Mouse (Mus musculus) c-Kit-positive CD71-positive TER-119-positive erythroid progenitor cells, embryonic 14.5 days (primary cell): ENCODE measurements around the gene Gm11172.

Source experiments
- DNase-seq: peaks from one replicate; pipeline ENCODE4 v3.0.0-alpha.2; 2013; ENCODE audit warnings: low spot score

Gene Gm11172

DNA sequence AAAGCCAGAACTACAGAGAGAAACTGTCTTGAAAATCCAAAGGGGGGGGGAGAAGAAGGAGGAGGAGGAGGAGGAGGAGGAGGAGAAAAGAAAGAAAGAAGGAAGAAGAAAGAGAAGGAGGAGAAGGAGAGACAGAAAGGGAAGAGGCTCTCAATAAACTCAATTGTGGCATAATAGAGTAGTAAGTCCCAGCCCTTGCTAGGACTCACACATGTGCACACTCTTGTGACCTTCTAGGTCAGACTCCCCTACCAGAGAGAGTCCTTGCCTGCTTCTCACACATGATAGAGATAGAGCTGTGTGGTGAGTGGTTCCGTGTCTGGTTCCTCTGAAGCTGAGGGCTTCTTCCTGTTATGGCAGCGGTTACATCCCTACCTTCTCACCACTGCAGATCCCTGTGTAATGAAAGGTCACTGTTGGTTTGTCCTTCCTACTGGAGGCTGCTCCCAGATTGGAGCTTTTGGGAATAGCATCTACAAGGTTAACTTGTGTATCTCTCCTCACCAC lies at the start of gene Gm11172:
Gene Gm11172 (plus strand): TSS at position 51 of the 507 bp plus-strand sequence.
- no peak for DNase-seq

DNA sequence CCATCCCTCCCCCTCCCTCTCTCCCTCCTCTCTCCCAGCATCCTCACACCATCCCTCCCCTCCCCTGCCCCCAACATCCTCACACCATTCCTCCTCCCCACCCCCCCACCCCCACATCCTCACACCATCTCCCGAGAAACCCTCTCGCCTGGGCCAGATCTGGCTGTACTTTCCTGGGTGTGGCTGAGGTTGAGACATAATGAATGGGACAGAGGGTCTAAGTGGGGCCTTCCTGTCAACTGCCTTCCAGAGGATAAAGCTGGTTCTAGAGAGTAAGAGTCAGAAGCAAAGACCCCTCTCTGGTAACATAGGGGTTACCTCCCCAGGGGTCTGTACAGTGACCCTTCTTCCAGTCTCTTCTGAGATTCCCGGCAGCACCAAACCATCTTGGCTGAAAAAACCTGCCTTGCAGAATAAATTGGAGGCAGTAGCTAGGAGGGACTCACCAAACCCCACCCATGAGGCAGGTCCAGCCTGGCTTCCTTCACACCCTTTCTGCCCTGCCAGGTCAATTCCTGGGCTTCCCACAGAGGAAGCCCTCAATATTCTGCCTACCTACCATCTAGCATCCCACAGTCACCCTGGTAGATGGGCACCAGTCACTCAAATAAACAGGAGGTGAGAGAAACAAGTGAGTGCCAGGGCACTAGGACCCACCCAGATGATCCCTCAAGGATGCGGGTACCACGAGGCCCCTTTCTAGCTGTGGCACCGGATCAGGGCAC lies 49.0 kb upstream of the Gm11172 start:
- no peak for DNase-seq

DNA sequence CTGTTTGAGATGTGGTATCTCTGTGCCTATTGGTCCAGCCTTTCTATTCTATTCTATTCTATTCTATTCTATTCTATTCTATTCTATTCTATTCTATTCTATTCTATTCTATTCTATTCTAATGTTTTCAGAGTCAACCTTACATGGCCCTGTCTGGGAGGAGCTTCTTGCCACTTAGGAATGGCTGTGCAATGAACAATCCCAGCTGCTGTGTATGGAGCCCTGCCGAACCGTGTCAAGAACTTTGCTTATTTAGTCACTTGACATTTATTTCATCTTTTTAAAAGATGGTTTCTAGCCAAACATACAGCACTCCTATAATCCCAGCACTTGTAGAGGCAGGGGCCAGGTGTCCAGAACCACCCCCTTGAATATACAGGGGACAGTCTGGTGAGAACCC lies 48.4 kb upstream of the Gm11172 start:
- no peak for DNase-seq

DNA sequence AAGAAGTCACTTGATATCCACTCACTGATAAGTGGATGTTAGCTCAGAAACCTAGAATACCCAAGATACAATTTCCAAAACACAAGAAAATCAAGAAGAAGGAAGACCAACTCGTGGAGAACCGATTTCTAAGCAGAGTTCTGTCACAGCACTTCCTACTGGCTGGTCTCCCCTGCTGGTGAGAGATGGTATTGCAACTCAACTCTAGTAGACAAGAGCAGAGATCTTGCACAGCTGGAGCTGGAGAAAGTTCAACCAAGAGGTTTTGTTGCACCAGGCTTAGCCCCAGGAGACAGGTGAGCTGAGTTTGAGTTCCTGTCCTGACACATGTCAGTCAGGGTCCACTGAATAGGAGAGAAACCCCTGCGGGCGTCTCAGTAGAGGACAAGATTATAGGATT lies 45.6 kb upstream of the Gm11172 start:
- peak; percentile 74 for DNase-seq

DNA sequence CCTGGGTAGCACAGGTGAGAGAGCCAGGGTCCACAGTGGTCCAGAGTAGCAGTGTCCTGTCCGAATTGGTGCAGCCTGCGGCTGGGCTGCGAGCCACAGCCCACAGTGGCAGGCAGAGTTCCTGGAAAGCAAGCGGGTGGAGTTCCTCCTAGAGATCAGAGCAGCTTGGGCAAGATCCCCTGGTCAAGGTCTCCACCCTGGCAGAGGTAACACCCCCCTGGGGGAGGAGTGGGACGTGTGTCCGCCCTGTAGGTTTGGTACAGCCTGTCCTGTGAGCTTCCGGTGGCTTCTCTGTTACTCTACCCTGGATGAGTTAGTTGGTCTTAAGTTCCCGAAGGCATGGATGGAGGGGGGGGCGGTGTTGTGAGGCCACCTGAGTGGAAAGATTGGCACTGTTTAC lies 43.9 kb upstream of the Gm11172 start:
- DNase-seq: no peak

- DNase-seq: no peak
Measured at GRCm38 (mm10) chr16:10769661-10770060, 43.1 kb upstream of the Gm11172 start.

- no peak for DNase-seq
Measured at GRCm38 (mm10) chr16:10770531-10771325, 42.0 kb upstream of the Gm11172 start.

DNA sequence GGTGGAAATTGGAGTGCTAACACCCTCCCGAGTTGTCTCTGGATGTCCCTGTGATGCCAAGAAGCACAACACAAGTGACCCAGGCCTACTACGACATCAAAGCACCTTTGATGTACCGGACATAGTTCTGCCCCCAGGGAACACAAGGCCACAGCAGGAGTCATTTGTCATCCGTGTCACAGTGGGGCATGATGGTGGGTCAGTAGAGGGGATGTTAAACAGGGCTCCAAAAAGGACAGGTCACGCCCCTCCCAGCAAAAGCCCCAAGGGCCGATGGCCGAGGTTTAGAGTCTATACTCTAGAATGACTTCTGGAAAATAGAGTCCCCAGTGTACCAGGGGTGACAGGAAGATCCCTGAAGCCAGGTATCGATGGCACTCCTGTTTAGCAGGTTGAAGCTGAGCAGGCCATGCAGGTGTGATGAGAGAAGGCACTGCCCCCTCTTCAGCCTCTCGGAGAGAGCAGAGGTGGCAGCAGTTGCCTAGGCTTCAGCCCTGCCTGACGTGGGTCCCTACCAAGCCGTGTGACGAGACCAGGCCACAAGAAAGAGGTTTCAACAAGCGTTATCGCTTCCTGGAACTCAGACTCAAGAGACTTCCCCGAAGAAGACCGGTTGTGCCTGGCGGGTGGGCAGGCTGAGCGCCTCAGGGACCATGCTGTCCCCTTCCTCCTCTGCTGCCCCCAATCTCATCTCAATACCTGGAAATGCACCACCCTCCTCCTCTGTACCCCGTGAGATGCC lies 40.8 kb upstream of the Gm11172 start:
- peak; percentile 45 for DNase-seq

- no peak for DNase-seq
Measured at GRCm38 (mm10) chr16:10773543-10773942, 39.2 kb upstream of the Gm11172 start.

DNA sequence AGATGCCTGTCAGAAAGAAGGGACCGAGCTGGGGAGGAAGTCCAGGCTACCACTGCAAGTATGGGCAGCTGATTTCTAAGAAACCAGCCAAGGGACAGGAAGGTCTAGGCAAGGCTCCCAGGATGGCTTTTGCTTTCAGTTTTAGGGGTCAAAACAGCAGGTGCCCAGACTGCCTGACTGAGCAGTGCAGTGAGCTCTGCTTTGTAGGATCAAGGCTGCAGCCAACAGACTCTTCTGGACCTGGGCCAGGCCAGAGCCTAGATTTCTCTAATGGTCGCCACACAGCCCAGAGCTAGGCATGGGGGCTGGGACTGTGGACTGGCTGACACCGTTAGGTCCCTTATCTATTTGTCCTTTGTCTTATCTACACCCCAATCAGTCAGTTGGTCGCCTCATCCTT lies 38.0 kb upstream of the Gm11172 start:
- no peak for DNase-seq

DNA sequence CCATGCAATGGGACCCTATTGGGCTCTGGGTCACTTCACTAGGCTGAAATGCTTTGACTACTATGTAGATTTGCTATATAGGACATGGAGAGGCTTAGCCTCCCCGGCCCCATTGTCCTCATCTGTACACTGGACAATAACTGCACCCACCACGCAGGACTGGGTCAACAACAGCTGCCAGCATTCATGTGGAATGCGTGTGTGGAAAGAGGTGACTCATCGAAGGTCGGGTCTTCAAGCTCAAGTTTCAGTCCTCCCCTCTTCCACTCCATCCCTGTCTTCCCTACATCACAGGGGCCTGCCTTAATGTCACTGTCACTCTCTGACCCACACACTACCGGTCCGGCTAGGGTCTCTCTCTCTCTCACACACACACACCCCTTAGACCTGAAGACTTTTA lies 36.4 kb upstream of the Gm11172 start:
- DNase-seq: no peak

GRCm38 (mm10) chr16:10777579-10778160 lies 35.0 kb upstream of the Gm11172 start:
- DNase-seq: no peak

GRCm38 (mm10) chr16:10780631-10781120 lies 32.0 kb upstream of the Gm11172 start:
- no peak for DNase-seq

GRCm38 (mm10) chr16:10781862-10782371 lies 30.8 kb upstream of the Gm11172 start:
- no peak for DNase-seq

DNA sequence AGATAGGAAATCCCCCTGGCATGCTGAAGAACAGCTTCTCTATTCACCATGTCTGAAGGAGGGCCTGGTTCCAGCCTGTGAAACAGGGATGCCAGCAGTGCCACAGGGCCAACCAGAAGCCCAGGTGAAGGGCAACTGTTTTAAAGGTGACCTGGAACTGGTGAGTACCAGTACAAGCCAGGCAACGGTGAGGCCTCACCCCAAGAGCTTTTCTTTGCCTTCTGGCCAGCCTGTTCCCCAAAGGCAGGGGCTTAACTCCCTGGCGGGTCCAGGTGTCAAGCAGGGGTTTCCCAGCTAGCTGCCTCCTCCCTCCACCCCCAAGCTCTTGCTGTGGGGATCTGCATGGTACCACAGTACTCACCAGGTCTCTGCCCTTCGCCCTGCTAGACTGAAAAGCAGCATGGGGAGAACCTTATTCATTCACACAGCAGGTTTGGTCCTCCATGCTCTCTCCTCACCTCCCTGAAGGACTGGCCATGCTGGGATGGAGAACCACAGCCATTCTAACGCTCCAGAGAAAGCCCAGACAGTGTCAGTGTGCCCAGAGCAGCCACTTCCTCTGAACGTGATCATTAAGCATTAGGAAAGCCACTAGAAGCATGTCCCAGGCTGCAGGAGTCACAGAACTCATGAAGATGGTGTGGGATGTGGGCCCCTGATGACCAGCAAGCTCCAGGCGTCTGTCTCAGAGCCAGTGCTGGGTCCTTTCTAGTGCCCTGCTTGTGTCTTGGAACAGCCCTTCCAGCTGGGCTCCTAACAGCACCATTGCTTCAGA lies 30.2 kb upstream of the Gm11172 start:
- no peak for DNase-seq

DNA sequence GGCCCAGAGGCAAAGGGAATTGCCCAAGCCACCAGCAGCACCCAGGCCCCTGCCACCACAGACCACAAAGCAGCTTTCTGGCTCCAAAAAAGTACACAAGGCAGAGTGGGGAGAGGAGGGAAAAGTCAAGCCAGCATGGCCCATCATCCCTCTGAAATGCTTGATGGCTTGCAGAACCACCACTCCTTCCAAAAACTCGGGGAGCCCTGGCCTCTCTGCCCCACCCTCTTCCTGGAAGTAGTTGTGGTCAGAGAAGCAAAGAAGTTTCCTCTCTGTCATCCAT lies 29.6 kb upstream of the Gm11172 start:
- no peak for DNase-seq

- DNase-seq: no peak
Measured at GRCm38 (mm10) chr16:10783451-10783850, 29.3 kb upstream of the Gm11172 start.

DNA sequence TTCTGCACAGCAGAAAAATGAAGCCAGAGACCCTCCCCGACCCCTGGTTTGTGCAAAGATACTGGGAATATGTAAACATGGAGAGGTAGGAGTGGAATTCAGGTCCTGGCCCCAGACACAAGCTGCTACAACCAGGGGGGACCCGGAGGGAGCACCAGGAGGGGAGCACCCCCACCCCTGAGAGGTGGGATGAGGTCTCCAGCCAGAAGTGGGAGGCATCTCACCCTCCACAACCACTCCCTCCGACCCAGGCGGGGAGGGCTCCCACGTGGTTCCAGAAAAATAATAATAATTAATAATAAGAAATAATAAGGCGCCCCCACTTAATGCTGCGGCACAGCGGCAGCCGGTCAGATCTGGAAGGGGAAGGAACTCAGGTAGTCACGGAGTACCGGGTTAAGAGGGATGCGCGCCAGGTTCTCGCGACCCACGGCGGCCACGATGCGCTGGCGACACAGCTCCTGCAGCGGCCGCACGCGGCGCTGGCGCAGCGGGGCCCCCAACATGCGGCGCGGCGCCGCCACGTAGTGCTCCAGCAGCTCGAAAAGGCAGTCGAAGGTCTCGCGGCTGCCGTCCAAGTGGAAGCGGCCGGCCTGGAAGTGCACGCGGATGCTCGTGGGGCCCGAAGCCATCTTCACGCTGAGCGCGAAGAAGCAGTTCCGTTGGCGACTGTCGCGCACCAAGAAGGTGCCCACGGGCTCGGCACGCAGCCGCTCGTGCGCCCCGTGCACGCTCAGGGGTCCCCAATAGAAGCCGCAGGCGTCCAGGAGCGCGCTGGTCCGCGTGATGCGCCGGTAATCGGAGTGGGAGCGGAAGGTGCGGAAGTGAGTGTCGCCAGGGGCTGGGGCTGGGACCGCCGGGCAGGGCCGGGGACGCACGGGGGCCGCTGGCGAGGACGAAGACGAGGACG lies 28.6 kb upstream of the Gm11172 start:
- DNase-seq: no peak

DNA sequence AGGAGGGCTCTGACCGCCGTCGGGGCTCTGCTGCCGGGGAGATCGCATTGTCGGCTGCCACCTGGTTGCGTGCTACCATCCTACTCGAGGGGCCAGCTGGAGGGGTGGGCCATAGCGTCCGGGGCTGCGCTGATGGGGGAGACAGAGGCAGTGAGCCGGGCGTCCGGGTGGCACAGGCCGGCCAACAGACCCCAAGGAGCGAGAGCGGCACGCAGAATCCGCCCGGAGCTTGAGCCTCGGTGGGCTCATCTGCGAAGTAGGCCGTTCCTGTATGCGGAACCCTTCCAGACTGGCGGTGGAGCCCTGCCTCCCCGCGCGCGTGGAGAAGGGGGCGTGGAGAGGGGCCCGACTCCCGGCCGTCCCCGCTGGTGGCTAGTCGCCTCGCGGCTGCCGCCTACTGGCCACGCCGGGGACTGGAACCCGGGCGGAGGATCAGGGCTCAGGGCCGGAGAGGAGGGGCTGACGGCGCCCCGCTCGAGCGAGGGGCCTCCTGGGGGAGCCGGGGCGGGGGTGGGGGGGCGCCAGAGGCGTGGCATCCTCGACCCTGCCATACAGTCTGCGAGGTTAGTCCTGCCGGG lies 27.8 kb upstream of the Gm11172 start:
- peak; percentile 58 for DNase-seq
